Mouse (Mus musculus) mesoderm, embryonic 11.5 days (tissue): ENCODE data around the gene Olfr1392.

Source experiments
- DNase-seq: peaks from one replicate; pipeline ENCODE4 v3.0.0-alpha.2; 2012; ENCODE audit warnings: low read depth, low spot score

Gene Olfr1392

DNA sequence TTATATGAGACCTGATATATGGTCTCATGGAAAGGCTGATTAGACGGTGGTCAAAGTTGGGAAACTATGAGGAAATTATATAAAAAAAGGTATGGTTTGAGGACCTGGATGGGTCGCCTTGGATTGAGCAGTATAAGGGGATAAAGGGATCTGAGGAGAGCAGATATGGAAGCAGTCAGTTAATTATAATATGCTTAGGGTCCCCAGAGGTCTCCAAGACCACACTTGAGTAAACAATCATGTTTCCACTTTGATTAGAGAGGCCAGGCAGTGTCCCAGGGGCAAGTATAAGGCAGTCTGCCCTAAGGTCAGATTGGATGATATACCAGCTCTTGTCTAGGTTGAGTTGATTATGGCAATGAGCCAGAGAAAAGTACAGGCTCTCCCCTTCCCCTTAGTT, 37.4 kb downstream of the Olfr1392 start, which contains the start of gene Olfr1391:
Gene Olfr1391 (plus strand): TSS at position 301 of the 400 bp plus-strand sequence.
- no peak for DNase-seq

- DNase-seq = no peak
Observed at GRCm38 (mm10) chr11:49326726-49327125, 41.6 kb downstream of the Olfr1392 start.

DNA sequence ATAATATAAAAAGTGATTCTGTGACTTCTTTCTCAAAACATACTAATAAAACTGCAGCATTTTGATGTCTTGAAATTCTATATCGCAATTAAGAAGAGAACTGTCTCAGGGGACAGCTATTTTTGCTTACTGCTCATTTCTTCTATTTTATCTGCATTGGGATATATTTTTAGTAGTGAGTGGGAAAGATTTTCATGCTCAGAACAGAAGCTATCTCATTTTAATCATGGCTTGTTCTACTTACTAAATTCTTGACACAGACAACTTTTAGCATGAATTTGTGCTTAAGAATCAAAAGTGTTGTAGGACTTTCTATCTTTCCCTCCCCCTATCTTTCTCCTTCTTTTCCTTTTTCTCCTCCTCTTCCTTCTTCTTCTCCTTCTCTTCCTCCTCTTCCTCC, 44.6 kb downstream of the Olfr1392 start:
- no peak for DNase-seq

DNA sequence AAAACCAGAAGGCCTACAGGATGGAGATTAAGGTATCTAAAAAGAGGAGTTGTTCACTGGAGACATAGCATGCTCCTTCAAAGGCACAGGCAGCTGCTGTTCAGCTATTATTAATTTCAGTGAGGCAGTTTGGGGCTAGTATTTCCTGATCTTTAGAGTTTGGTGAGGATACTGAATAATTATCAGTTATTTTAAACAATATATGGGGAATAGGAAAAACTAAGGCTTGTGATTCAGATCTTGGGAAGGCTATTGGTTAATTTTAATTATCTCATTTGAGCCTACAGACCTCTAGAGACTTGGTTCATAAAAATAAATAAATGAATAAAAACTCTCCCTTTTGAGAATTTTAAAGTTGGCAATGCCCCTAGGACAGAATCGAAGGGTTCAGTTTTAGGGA, 49.8 kb downstream of the Olfr1392 start, which contains the start of gene Olfr1390:
Gene Olfr1390 (plus strand): TSS at position 301 of the 400 bp plus-strand sequence.
- DNase-seq = no peak

GRCm38 (mm10) chr11:49337150-49337832, 52.2 kb downstream of the Olfr1392 start:
- DNase-seq = no peak
